Mouse (Mus musculus): Measurements from ENCODE around the gene Cdk6.

- TF ChIP-seq GABPA (IDR thresholded peaks at IDR 0.05; ENCODE audit: insufficient replicate concordance, low read depth, low read length), result no peak
- TF ChIP-seq MEF2A (IDR thresholded peaks at IDR 0.05; ENCODE audit: borderline replicate concordance, low read depth, low read length), result no peak
These were observed 29.9 kb downstream of the Cdk6 start for GRCm38 (mm10) chr5:3371212-3371611.

All from CH12.LX (cell line).